Mouse (Mus musculus): ENCODE measurements around the gene Rab6b. TPM values are rescaled to one million over a fixed set of nuclear protein-coding genes. Genes with fewer than 3 reads are reported as not detected.

Rab6b gene
- total RNA-seq, 1 experiment, result 0.98 TPM

- Histone ChIP-seq H3K4me3 (ENCODE audit: insufficient read depth in 1 of 2, low read depth in 1 of 2, low read length in 2 of 2, poor library complexity in 1 of 2, severe bottlenecking in 1 of 2) (no peak overlapping the region), H3K27ac (ENCODE audit: insufficient read depth, low read depth, low read length, poor library complexity, severe bottlenecking) (no peak overlapping the region), H3K36me3 (ENCODE audit: control insufficient read depth, insufficient read depth, low read length, poor library complexity, severe bottlenecking) (no peaks in the 10 kb centered on the region), H3K9ac (ENCODE audit: insufficient read depth, low read depth, low read length, poor library complexity, severe bottlenecking) (no peak overlapping the region), H3K4me1 (ENCODE audit: control insufficient read depth in 2 of 2, insufficient read depth in 2 of 2, low read length in 2 of 2, poor library complexity in 1 of 2) (no peaks in the 10 kb centered on the region), H3K9me3 (ENCODE audit: control insufficient read depth, insufficient read depth, low read depth, low read length) (no peaks in the 10 kb centered on the region)
- in situ Hi-C loops (cut with MboI; ENCODE audit: low sequenced_read_pairs in 2 of 2, unreplicated experiment in 2 of 2), result no loop called here
- DNase-seq (ENCODE audit: low read depth, low spot score), result no peak
- TF ChIP-seq CHD2 (IDR thresholded peaks at IDR 0.05; ENCODE audit: low read depth, low read length) (no peak), HCFC1 (IDR thresholded peaks at IDR 0.05; ENCODE audit: borderline replicate concordance, insufficient read depth, low read length) (no peak), MAFK (IDR thresholded peaks at IDR 0.05; ENCODE audit: insufficient read depth, low read depth, low read length) (no peak), ZC3H11A (IDR thresholded peaks at IDR 0.05; ENCODE audit: borderline replicate concordance, low read depth, low read length) (no peak), ZNF384 (IDR thresholded peaks at IDR 0.05; ENCODE audit: low read depth, low read length) (no peak)
Observed at GRCm38 (mm10) chr9:103124746-103125145, 13.2 kb downstream of the Rab6b start.

GRCm38 (mm10) chr9:103133493-103134124 lies 22.0 kb downstream of the Rab6b start:
- in situ Hi-C loops (cut with MboI; ENCODE audit: low sequenced_read_pairs in 2 of 2, unreplicated experiment in 2 of 2), result no loop called here
- no peak overlapping the region for H3K4me3 ChIP-seq (ENCODE audit: insufficient read depth in 1 of 2, low read depth in 1 of 2, low read length in 2 of 2, poor library complexity in 1 of 2, severe bottlenecking in 1 of 2)
- peaks cover 4 to 27% of the 10 kb centered on the region in 2 experiments; a peak in 3 of 4 replicates for H3K4me1 ChIP-seq (ENCODE audit: control insufficient read depth in 2 of 2, insufficient read depth in 2 of 2, low read length in 2 of 2, poor library complexity in 1 of 2)
- TF ChIP-seq ZC3H11A (IDR thresholded peaks at IDR 0.05; ENCODE audit: borderline replicate concordance, low read depth, low read length) (no peak), ZNF384 (IDR thresholded peaks at IDR 0.05; ENCODE audit: low read depth, low read length) (no peak), HCFC1 (IDR thresholded peaks at IDR 0.05; ENCODE audit: borderline replicate concordance, insufficient read depth, low read length) (no peak), CHD2 (IDR thresholded peaks at IDR 0.05; ENCODE audit: low read depth, low read length) (no peak), MAFK (IDR thresholded peaks at IDR 0.05; ENCODE audit: insufficient read depth, low read depth, low read length) (no peak)
- no peak for DNase-seq (ENCODE audit: low read depth, low spot score)
- H3K36me3 ChIP-seq (ENCODE audit: control insufficient read depth, insufficient read depth, low read length, poor library complexity, severe bottlenecking), result no peaks in the 10 kb centered on the region
- H3K9me3 ChIP-seq (ENCODE audit: control insufficient read depth, insufficient read depth, low read depth, low read length), result no peaks in the 10 kb centered on the region
- no peak overlapping the region for H3K27ac ChIP-seq (ENCODE audit: insufficient read depth, low read depth, low read length, poor library complexity, severe bottlenecking)
- H3K9ac ChIP-seq (ENCODE audit: insufficient read depth, low read depth, low read length, poor library complexity, severe bottlenecking), result no peak overlapping the region

GRCm38 (mm10) chr9:103134450-103135030 lies 23.0 kb downstream of the Rab6b start:
- Histone ChIP-seq H3K27ac (ENCODE audit: insufficient read depth, low read depth, low read length, poor library complexity, severe bottlenecking) (no peak overlapping the region), H3K36me3 (ENCODE audit: control insufficient read depth, insufficient read depth, low read length, poor library complexity, severe bottlenecking) (no peaks in the 10 kb centered on the region), H3K4me3 (ENCODE audit: insufficient read depth in 1 of 2, low read depth in 1 of 2, low read length in 2 of 2, poor library complexity in 1 of 2, severe bottlenecking in 1 of 2) (no peak overlapping the region), H3K9me3 (ENCODE audit: control insufficient read depth, insufficient read depth, low read depth, low read length) (no peaks in the 10 kb centered on the region), H3K9ac (ENCODE audit: insufficient read depth, low read depth, low read length, poor library complexity, severe bottlenecking) (no peak overlapping the region), H3K4me1 (ENCODE audit: control insufficient read depth in 2 of 2, insufficient read depth in 2 of 2, low read length in 2 of 2, poor library complexity in 1 of 2) (peaks cover 4 to 31% of the 10 kb centered on the region in 2 experiments; a peak in 3 of 4 replicates)
- in situ Hi-C loops (cut with MboI; ENCODE audit: low sequenced_read_pairs in 2 of 2, unreplicated experiment in 2 of 2), result no loop called here
- DNase-seq (ENCODE audit: low read depth, low spot score), result no peak
- TF ChIP-seq ZC3H11A (IDR thresholded peaks at IDR 0.05; ENCODE audit: borderline replicate concordance, low read depth, low read length) (no peak), MAFK (IDR thresholded peaks at IDR 0.05; ENCODE audit: insufficient read depth, low read depth, low read length) (no peak), ZNF384 (IDR thresholded peaks at IDR 0.05; ENCODE audit: low read depth, low read length) (no peak), HCFC1 (IDR thresholded peaks at IDR 0.05; ENCODE audit: borderline replicate concordance, insufficient read depth, low read length) (no peak), CHD2 (IDR thresholded peaks at IDR 0.05; ENCODE audit: low read depth, low read length) (no peak)

GRCm38 (mm10) chr9:103139481-103139880 lies 27.9 kb downstream of the Rab6b start:
- no peak for DNase-seq (ENCODE audit: low read depth, low spot score)
- in situ Hi-C loops (cut with MboI; ENCODE audit: low sequenced_read_pairs in 2 of 2, unreplicated experiment in 2 of 2), result no loop called here
- H3K9ac ChIP-seq (ENCODE audit: insufficient read depth, low read depth, low read length, poor library complexity, severe bottlenecking), result no peak overlapping the region
- H3K9me3 ChIP-seq (ENCODE audit: control insufficient read depth, insufficient read depth, low read depth, low read length), result no peaks in the 10 kb centered on the region
- H3K4me3 ChIP-seq (ENCODE audit: insufficient read depth in 1 of 2, low read depth in 1 of 2, low read length in 2 of 2, poor library complexity in 1 of 2, severe bottlenecking in 1 of 2), result no peak overlapping the region
- H3K36me3 ChIP-seq (ENCODE audit: control insufficient read depth, insufficient read depth, low read length, poor library complexity, severe bottlenecking), result no peaks in the 10 kb centered on the region
- H3K4me1 ChIP-seq (ENCODE audit: control insufficient read depth in 2 of 2, insufficient read depth in 2 of 2, low read length in 2 of 2, poor library complexity in 1 of 2), result peaks cover 4 to 30% of the 10 kb centered on the region in 2 experiments; a peak in 3 of 4 replicates
- TF ChIP-seq MAFK (IDR thresholded peaks at IDR 0.05; ENCODE audit: insufficient read depth, low read depth, low read length) (no peak), ZC3H11A (IDR thresholded peaks at IDR 0.05; ENCODE audit: borderline replicate concordance, low read depth, low read length) (no peak), HCFC1 (IDR thresholded peaks at IDR 0.05; ENCODE audit: borderline replicate concordance, insufficient read depth, low read length) (no peak), CHD2 (IDR thresholded peaks at IDR 0.05; ENCODE audit: low read depth, low read length) (no peak), ZNF384 (IDR thresholded peaks at IDR 0.05; ENCODE audit: low read depth, low read length) (no peak)
- no peak overlapping the region for H3K27ac ChIP-seq (ENCODE audit: insufficient read depth, low read depth, low read length, poor library complexity, severe bottlenecking)

All from ES-E14 (cell line).